Mouse (Mus musculus) Muller cell, postnatal 12 days (primary cell): Measurements from ENCODE around the gene Pde4dip.

Experiments
- DNase-seq: peaks from one replicate; pipeline ENCODE4 v3.0.0-alpha.2; 2015; ENCODE audit errors: inconsistent ontology term

Gene Pde4dip

GRCm38 (mm10) chr3:97751566-97751965, 136.9 kb downstream of the Pde4dip start:
- DNase-seq, result no peak

DNA sequence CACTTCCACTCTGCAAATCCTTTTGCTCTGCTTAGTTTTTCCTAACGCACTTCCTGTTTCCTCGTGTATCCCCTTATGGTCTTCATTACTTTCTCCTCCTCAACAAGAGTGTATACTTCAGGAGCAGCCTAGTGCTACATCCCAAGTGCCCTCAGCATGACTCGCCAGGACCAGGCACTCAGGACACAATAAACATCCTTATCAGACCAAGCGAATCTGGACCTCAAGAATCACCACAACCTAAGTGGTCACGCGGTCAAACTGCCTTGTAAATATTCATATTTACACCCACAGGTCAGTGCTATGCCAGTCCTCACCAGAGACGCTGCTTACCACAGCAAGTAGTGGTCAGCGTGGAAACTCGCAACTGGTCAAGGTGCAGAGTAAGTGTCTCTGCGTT, 139.7 kb downstream of the Pde4dip start:
- no peak for DNase-seq

DNA sequence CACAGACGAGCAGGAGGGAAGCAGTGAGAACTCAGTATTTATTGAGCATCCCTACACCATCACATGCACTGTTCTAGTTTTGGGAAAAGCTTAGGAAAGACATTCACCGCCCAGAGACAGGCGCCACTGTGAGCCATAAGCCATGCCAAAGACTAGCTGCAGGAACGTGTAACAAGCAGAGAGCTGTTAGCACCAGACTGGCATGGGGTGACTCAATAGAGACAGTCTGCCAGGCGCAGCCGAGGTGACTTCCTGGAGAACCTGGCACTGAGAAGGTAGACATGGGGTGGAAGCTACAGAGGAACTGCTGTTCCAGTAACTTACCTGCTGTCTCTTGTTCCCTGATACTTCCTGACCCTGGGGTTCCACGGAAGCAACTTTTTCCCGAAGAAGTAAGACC, 145.7 kb downstream of the Pde4dip start:
- no peak for DNase-seq

- DNase-seq, result no peak
Observed at GRCm38 (mm10) chr3:97735575-97735974, 152.9 kb downstream of the Pde4dip start.

- DNase-seq, result no peak
Observed at GRCm38 (mm10) chr3:97734259-97734658, 154.2 kb downstream of the Pde4dip start.

DNA sequence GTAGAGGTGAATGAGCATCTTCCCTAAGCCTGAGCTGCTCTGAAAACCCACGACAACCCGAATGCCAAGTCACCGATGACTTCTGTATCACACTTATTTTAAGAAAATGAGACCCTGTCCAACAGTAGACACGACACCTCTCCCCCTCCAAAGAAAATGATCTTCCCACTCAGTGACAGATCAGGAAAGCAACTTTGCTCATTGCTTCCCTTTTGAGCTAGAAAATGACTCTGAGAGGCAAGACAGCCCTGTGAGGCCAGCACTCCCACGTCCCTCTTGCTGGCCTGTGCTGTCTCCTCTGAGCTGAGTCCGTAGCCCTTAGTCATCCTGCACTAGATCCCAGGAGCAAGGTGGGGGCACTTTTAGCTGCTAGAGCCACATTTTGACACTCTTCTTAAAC, 155.9 kb downstream of the Pde4dip start:
- DNase-seq, result no peak

DNA sequence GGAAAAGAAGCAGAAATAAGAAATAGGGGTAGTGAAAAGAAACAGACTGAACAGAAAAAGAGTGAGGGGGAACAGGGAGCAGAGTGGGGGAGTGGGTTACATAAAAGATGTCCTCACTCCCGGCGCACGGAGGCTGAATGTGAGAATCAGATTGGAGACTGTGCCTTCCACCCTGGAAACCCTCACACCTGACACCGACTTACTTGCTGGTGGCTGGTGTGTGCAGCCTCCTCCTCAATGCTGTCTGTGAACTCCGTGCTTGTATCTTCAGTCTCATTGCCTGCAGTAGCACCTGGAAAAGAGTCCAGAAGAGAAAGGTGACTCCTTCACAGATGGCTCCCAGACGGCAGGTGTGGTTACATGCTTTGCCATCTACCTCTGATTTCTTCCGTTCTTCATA, 157.9 kb downstream of the Pde4dip start:
- DNase-seq, result no peak

DNA sequence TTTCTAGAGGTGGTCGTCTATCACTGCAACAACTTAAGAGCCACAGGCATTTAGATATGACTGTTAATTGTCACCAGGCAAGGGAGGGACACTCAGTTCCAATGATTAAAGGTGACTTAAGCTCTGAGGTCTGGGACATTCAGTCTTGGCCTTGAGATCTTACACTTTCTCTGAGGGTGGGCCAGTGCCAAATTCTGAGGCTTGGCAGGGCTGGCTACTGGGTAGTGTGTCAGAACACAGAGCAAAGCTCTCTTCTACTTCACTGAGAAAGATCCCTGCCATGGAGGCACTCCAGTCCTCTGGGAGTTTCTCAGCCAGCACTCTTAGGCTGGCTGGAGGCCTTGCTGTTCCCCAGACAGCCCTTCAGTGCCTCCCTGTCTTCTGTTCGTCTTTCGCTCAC, 158.4 kb downstream of the Pde4dip start:
- DNase-seq, result no peak

DNA sequence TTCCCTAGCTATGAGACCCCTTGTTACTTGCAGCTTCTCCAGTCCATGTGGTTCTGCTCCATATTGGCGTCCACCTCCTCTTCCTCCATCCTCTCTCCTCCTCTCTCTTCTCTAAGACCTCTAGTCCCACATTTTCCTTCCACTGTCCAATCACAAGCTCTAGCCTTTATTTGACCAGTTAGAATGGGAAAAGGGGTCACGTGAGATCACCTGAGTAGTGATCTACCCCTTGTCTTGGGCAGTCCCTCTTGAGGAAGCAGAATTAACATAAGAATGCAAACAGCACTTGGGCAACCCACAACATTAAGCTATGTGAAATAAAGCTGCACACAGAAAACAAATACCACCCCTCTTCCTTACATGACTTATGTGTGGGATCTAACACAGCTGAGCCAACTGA, 160.7 kb downstream of the Pde4dip start:
- no peak for DNase-seq

GRCm38 (mm10) chr3:97719116-97719515, 169.4 kb downstream of the Pde4dip start:
- no peak for DNase-seq

GRCm38 (mm10) chr3:97715922-97716321, 172.6 kb downstream of the Pde4dip start:
- no peak for DNase-seq

DNA sequence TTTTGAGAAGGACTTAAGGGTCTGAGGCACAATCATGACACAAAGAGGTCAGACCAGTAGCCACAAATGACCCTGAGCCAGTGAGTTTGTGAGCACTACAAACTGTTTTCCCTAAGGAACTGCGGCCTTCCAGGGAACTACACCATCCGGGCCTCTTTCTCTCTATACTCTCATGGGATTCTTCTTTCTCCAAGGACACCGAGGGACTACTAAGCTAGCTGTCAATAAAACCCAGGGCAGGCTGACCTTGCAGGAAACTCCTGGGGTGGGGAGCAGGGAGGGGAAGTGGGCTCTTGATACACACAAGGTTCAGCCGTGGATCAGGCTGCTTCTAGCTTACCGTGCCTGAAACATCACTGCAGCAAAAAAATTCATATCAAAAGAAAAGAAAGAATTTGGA, 177.6 kb downstream of the Pde4dip start:
- no peak for DNase-seq

DNA sequence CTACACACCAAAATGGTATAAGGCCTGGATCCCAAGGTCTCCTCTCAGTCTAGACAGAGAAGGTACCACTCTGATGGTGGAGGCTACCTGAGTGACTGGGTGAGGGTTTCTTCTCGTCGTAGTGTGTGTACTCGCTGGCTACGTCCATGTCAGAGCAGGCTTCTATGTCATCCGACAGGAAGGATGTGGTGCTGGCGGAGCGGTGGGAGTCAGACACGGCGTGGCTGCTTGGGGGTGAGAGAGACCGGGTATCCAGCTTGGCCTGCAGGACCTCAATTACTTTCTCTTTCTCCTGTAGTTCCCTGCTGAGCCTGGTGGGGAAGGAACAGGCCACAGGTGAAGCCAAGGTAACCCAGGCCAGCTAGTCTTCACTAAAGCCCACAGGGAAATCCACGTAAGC, 178.4 kb downstream of the Pde4dip start:
- DNase-seq, result no peak

- DNase-seq, result no peak
Observed at GRCm38 (mm10) chr3:97706561-97706960, 181.9 kb downstream of the Pde4dip start.

DNA sequence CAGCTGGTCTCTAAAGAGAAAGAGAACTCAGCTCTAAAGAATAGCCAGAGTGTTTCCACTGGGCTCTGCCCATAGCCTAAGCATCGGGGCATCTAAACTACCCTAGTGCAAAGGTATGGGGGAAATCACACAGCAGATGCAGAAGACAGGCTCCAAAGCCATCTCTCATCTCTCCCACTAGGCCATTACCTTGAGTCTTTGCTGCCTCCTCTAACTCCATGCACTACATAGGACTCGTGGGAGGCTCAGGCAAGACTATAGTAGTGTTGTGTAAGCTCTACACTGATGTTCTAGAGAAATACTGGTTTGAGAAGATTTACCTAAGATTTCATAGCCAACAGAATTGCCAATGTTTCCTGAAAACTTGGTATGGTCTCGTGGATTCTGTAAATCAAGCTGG, 183.0 kb downstream of the Pde4dip start:
- DNase-seq, result no peak

DNA sequence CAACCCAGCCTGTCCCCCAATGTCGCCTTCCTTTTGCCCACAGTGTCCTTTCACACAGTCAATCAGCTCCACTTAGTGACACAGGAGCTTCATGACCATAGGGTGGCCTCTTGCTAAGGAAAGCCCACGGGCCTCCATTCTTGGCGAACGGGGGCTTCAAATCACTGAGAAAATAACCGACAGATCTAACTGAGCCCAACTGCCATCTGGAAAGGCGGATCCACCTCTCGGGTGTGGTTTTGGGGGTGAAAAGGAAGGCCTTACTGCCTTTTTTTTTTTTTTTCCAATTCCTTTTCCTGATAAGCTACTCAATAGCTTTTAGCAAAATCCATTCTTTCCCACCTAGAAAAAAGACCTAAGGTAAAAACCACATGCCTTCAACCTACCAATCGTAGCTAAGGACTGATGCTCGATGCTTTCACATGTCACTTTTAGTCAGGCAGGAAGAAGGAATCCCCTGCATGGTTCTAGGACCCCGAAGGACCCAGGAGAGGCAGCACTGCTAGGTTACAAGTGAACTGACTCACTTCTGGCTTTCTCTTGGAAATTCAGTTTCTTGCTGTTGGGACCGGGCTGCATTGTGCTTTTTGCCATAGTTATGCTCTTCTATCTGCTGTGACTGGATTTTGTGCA, 185.9 kb downstream of the Pde4dip start:
- DNase-seq, result no peak

- DNase-seq, result no peak
Observed at GRCm38 (mm10) chr3:97701198-97701597, 187.3 kb downstream of the Pde4dip start.

DNA sequence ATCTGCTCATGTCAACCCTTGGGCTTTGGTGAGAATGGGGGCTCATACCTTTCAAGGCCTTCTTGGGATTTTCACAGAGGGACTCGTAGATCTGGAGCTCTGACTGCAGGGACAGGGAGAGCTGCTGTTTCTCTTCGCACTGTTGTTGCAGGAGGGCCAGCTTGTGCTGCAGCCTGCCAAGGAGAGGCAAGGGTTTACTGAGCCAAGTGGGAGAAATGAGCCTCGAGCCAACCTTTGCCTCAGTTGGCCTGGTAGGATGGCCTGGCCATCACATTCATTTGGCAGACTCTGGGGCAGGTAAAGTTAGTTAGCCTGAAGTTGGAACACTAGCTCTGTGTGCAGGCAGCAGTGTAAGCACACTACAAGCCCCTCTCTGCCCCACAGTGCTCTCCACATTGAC, 189.4 kb downstream of the Pde4dip start:
- no peak for DNase-seq

- no peak for DNase-seq
Observed at GRCm38 (mm10) chr3:97697291-97697690, 191.2 kb downstream of the Pde4dip start.

GRCm38 (mm10) chr3:97696866-97697265, 191.6 kb downstream of the Pde4dip start:
- DNase-seq, result no peak

DNA sequence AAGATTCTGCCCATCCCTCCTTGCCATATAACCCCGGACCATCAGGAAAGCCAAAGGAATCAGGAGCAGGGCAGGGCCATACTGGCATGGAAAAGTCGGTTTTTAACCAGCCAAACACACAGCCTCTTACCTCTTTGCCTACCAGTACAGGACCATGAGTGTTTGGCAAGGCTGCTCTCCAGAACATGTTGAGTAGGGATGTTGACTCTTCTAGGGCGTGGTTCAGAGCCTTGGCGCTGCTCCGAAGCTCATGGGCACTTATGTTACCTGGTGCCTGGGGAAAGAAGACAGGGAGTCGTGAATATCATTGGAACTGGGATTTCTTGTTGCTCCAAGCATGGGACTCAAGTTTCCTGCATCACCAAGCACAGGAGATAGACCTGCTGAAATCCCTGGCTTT, 194.7 kb downstream of the Pde4dip start:
- DNase-seq, result no peak

DNA sequence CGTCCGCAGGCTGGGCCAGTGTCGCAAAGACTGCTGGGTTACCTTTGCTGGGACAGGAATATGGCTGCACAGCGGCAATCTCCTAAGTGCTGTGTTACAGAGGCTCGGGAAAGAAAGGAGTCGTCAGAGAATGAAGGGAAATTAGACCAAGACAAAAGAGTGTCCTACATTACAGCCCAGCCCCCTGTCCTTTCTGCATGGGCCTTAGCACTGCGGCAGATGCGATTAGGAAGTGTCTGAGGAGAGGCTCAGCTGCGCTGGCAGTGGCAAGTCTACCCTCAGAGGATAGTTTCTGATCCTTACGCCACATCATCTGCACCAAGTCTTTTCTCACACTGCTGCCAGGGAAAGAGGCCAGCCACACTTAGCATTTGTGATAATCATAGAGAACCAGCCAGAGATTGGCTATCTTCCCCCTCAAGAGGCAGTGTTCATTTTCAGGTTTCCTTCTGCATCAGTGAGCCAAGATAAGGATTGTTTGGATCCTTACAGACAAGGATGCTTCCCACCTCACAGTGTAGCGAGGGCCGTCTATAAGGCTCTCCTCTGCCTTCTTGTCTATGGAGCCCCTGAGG, 197.0 kb downstream of the Pde4dip start:
- no peak for DNase-seq

GRCm38 (mm10) chr3:97690590-97690989, 197.9 kb downstream of the Pde4dip start:
- DNase-seq, result no peak

DNA sequence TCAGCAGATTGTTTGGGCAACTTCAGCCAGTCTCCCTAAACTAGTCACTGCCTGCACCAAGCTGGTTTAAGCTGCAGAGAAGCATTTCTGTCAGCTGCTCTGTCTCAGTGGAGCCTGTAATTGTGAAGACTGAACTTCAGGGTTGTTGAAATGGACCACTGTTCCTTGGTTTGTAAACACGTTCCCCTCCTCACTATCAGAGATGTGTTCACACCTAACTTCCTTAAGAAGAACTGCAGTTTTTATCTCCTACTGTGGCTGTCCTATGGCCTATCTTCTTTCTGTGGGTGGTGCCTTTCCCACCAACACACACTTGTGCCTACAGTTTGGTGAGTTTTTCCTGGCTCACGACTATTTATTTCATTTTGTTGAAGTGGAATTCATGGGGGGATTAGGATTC, 199.2 kb downstream of the Pde4dip start:
- no peak for DNase-seq
